Mouse (Mus musculus): Measurements from ENCODE around the gene Mrps23. TPM values are rescaled to one million over a fixed set of nuclear protein-coding genes. Genes with fewer than 3 reads are reported as not detected.

The Mrps23 gene
- polyA plus RNA-seq, 1 experiment from 2014 or later = 64.9 TPM

GRCm38 (mm10) chr11:88252767-88253513 lies 48.8 kb downstream of the Mrps23 start:
- Histone ChIP-seq H3K27ac (ENCODE audit: low read length) (peak overlapping the region; percentile 21; the same call in 1 of the 2 replicates), H3K4me2 (ENCODE audit: low read length) (no peak overlapping the region), H3K4me3 (replicated peaks; ENCODE audit: low read length) (no peak overlapping the region), H3K9ac (replicated peaks; ENCODE audit: low read depth, low read length) (no peak overlapping the region; the same call in 1 of the 2 replicates), H3K27me3 (replicated peaks; ENCODE audit: control insufficient read depth, insufficient read depth, low read length) (no peaks in the 10 kb centered on the region), H3K9me3 (ENCODE audit: control insufficient read depth, low read length) (no peaks in the 10 kb centered on the region), H3K4me1 (replicated peaks; ENCODE audit: control insufficient read depth, insufficient read depth, low read length) (peaks cover 15% of the 10 kb centered on the region), H3K36me3 (ENCODE audit: control insufficient read depth, insufficient read depth) (no peaks in the 10 kb centered on the region)
- peak; percentile 54; the same call in 1 of the 2 replicates for ATAC-seq
- 27% methylated on average over 10 of the region's 18 CpGs for WGBS

- WGBS = 35% methylated on average over 7 of the region's 7 CpGs
- no peak overlapping the region for H3K4me2 ChIP-seq (ENCODE audit: low read length)
- H3K4me1 ChIP-seq (replicated peaks; ENCODE audit: control insufficient read depth, insufficient read depth, low read length) = peaks cover 15% of the 10 kb centered on the region
- no peak overlapping the region for H3K9ac ChIP-seq (replicated peaks; ENCODE audit: low read depth, low read length)
- no peaks in the 10 kb centered on the region for H3K27me3 ChIP-seq (replicated peaks; ENCODE audit: control insufficient read depth, insufficient read depth, low read length)
- H3K4me3 ChIP-seq (replicated peaks; ENCODE audit: low read length) = no peak overlapping the region
- no peak for ATAC-seq
- H3K9me3 ChIP-seq (ENCODE audit: control insufficient read depth, low read length) = no peaks in the 10 kb centered on the region
- H3K27ac ChIP-seq (ENCODE audit: low read length) = no peak overlapping the region
- no peaks in the 10 kb centered on the region for H3K36me3 ChIP-seq (ENCODE audit: control insufficient read depth, insufficient read depth)
Observed at GRCm38 (mm10) chr11:88253514-88254167, 49.5 kb downstream of the Mrps23 start.

- Histone ChIP-seq H3K27ac (ENCODE audit: low read length) (no peak overlapping the region), H3K4me2 (ENCODE audit: low read length) (no peak overlapping the region), H3K9ac (replicated peaks; ENCODE audit: low read depth, low read length) (no peak overlapping the region), H3K9me3 (ENCODE audit: control insufficient read depth, low read length) (0 out of 2 replicates have a peak, but pooled peaks cover 3% of the 10 kb centered on the region), H3K27me3 (replicated peaks; ENCODE audit: control insufficient read depth, insufficient read depth, low read length) (no peaks in the 10 kb centered on the region), H3K36me3 (ENCODE audit: control insufficient read depth, insufficient read depth) (no peaks in the 10 kb centered on the region), H3K4me3 (replicated peaks; ENCODE audit: low read length) (no peak overlapping the region), H3K4me1 (replicated peaks; ENCODE audit: control insufficient read depth, insufficient read depth, low read length) (peaks cover 12% of the 10 kb centered on the region)
- WGBS = 78% methylated on average over 4 of the region's 4 CpGs
- no peak for ATAC-seq
Observed at GRCm38 (mm10) chr11:88257700-88258099, 53.5 kb downstream of the Mrps23 start.

GRCm38 (mm10) chr11:88258212-88258611 lies 54.0 kb downstream of the Mrps23 start:
- Histone ChIP-seq H3K36me3 (ENCODE audit: control insufficient read depth, insufficient read depth) (no peaks in the 10 kb centered on the region), H3K4me1 (replicated peaks; ENCODE audit: control insufficient read depth, insufficient read depth, low read length) (peaks cover 8% of the 10 kb centered on the region), H3K4me2 (ENCODE audit: low read length) (no peak overlapping the region), H3K9me3 (ENCODE audit: control insufficient read depth, low read length) (0 out of 2 replicates have a peak, but pooled peaks cover 3% of the 10 kb centered on the region), H3K9ac (replicated peaks; ENCODE audit: low read depth, low read length) (no peak overlapping the region), H3K27me3 (replicated peaks; ENCODE audit: control insufficient read depth, insufficient read depth, low read length) (no peaks in the 10 kb centered on the region), H3K27ac (ENCODE audit: low read length) (no peak overlapping the region), H3K4me3 (replicated peaks; ENCODE audit: low read length) (no peak overlapping the region)
- 88% methylated on average over 4 of the region's 4 CpGs for WGBS
- ATAC-seq = no peak

- 0 out of 2 replicates have a peak, but pooled peaks cover 3% of the 10 kb centered on the region for H3K9me3 ChIP-seq (ENCODE audit: control insufficient read depth, low read length)
- H3K4me1 ChIP-seq (replicated peaks; ENCODE audit: control insufficient read depth, insufficient read depth, low read length) = no peaks in the 10 kb centered on the region
- no peaks in the 10 kb centered on the region for H3K27me3 ChIP-seq (replicated peaks; ENCODE audit: control insufficient read depth, insufficient read depth, low read length)
- H3K27ac ChIP-seq (ENCODE audit: low read length) = no peak overlapping the region
- no peak overlapping the region for H3K4me2 ChIP-seq (ENCODE audit: low read length)
- no peak overlapping the region for H3K9ac ChIP-seq (replicated peaks; ENCODE audit: low read depth, low read length)
- H3K4me3 ChIP-seq (replicated peaks; ENCODE audit: low read length) = no peak overlapping the region
- no peak for ATAC-seq
- 62% methylated on average over 7 of the region's 7 CpGs for WGBS
- H3K36me3 ChIP-seq (ENCODE audit: control insufficient read depth, insufficient read depth) = no peaks in the 10 kb centered on the region
Observed at GRCm38 (mm10) chr11:88260463-88260862, 56.3 kb downstream of the Mrps23 start.

Other genes starting within 250 kb of the Mrps23 start
- 31.8 and 43.1 TPM in 2 replicates for gene Dynll2, start 216.9 kb upstream of the Mrps23 start, polyA plus RNA-seq (2015; fragmentation: Nextera tagmentation; extraction: Ambion mirVana)
- 290 and 334 TPM in 2 replicates for gene Srsf1, start 157.0 kb upstream of the Mrps23 start, polyA plus RNA-seq (2015; fragmentation: Nextera tagmentation; extraction: Ambion mirVana)
- gene Vezf1, start 136.1 kb upstream of the Mrps23 start, polyA plus RNA-seq (2015; fragmentation: Nextera tagmentation; extraction: Ambion mirVana) = 59.7 and 68.1 TPM in 2 replicates
- gene Cuedc1, start 106.3 kb upstream of the Mrps23 start, polyA plus RNA-seq (2015; fragmentation: Nextera tagmentation; extraction: Ambion mirVana) = 36.0 and 40.3 TPM in 2 replicates
- gene Ccdc182, start 89.7 kb downstream of the Mrps23 start, polyA plus RNA-seq (2015; fragmentation: Nextera tagmentation; extraction: Ambion mirVana) = not detected in 2 replicates

All from forebrain, embryonic 16.5 days (tissue).